Mouse (Mus musculus) testis, adult 2 months (tissue): Measurements from ENCODE around the gene Hspa1l.

Experiments used
- CTCF ChIP-seq: fragments of 200-500 bp; IDR thresholded peaks from 2 replicates; pipeline ENCODE4 v1.5.1; 2012; ENCODE audit warnings: low read depth, mild to moderate bottlenecking, inconsistent platforms, low read length, moderate library complexity; ENCODE audit not compliant: control insufficient read depth, insufficient read depth, insufficient replicate concordance
- POLR2A ChIP-seq: fragments of 200-500 bp; IDR thresholded peaks from 2 replicates; pipeline ENCODE4 v1.6.1; 2012; ENCODE audit warnings: low read depth, mild to moderate bottlenecking, inconsistent platforms, low read length, moderate library complexity; ENCODE audit not compliant: control insufficient read depth

DNA sequence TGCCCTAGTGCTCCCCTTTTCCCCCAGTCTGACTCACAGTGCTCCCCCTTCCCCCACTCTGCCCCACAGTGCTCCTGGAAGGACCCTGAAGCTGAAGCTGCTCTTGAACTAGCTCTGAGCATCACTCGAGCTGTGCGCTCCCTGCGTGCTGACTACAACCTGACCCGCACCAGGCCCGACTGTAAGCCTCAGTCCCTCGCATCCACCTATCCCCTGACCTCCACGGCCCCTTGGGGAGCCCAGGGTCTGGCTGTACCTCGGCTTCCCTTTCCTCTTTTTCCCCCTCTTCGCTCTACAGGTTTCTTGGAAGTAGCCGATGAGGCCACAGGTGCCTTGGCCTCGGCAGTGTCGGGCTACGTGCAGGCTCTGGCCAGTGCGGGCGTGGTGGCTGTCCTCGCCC lies 42.8 kb downstream of the Hspa1l start:
- TF ChIP-seq CTCF (no peak), POLR2A (no peak)
